Mouse (Mus musculus): ENCODE measurements around the gene Ccdc107. TPM values are rescaled to one million over a fixed set of nuclear protein-coding genes. Genes with fewer than 3 reads are reported as not detected.
A peak's percentile ranks its signal among the peaks of the same experiment; 100 is the strongest.

Gene Ccdc107
- polyA plus RNA-seq (2015; fragmentation: Nextera tagmentation; extraction: Ambion mirVana): 88.9 and 89.8 TPM in 2 replicates

DNA sequence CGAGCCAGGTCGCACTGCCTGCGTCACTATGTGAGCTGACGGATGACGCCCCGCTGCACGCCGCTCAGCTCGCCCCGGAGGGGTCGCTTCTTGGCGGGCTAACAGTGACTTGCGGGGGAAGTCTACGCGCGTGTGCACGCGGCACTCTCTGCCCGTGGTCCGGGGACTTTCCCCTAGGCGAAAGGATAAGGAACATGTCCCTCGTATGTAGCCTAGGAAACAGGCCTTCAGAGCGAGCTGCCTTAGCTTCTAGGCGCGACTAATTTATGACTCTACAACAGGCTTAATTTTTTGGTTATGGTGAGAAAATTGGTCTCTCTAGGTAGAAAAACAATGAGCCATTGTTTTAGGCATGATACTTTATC lies at the start of gene Ccdc107:
Gene Ccdc107 (plus strand): TSS at position 80 of the 365 bp plus-strand sequence.
- Histone ChIP-seq H3K4me2 (peak within 1 kb of the TSS; percentile 62), H3K9me3 (replicated peaks) (no peaks in the 10 kb centered on the region), H3K4me1 (peaks cover 16% of the 10 kb centered on the region), H3K27ac (replicated peaks) (peak within 1 kb of the TSS; percentile 88), H3K9ac (replicated peaks) (peak within 1 kb of the TSS; percentile 70), H3K4me3 (replicated peaks) (peak within 1 kb of the TSS; percentile 56), H3K36me3 (no peaks in the 10 kb centered on the region), H3K27me3 (replicated peaks) (no peaks in the 10 kb centered on the region)
- under 1% methylated on average over 25 of the region's 25 CpGs for WGBS
- peak; percentile 97 for ATAC-seq (ENCODE audit: low FRiP score)

- no peaks in the 10 kb centered on the region for H3K9me3 ChIP-seq (replicated peaks)
- under 1% methylated on average over 25 of the region's 28 CpGs for WGBS
- peaks cover 15% of the 10 kb centered on the region for H3K4me1 ChIP-seq
- peak overlapping the region; percentile 79 for H3K4me2 ChIP-seq
- 0 out of 2 replicates have a peak, but pooled peaks have one; percentile 1 for ATAC-seq (ENCODE audit: low FRiP score)
- peak overlapping the region; percentile 96 for H3K27ac ChIP-seq (replicated peaks)
- no peaks in the 10 kb centered on the region for H3K27me3 ChIP-seq (replicated peaks)
- peak overlapping the region; percentile 94 for H3K4me3 ChIP-seq (replicated peaks)
- H3K9ac ChIP-seq (replicated peaks): peak overlapping the region; percentile 98
- peaks cover 37% of the 10 kb centered on the region for H3K36me3 ChIP-seq
Observed at GRCm38 (mm10) chr4:43443511-43443910, 49.2 kb upstream of the Ccdc107 start.

- Histone ChIP-seq H3K4me3 (replicated peaks) (no peak overlapping the region), H3K4me2 (no peak overlapping the region), H3K27me3 (replicated peaks) (peaks cover 4% of the 10 kb centered on the region; the same call in 1 of the 2 replicates), H3K9me3 (replicated peaks) (no peaks in the 10 kb centered on the region), H3K4me1 (peaks cover 15% of the 10 kb centered on the region), H3K36me3 (peaks cover 37% of the 10 kb centered on the region), H3K9ac (replicated peaks) (no peak overlapping the region), H3K27ac (replicated peaks) (no peak overlapping the region)
- 79% methylated on average over 13 of the region's 13 CpGs for WGBS
- no peak for ATAC-seq (ENCODE audit: low FRiP score)
Observed at GRCm38 (mm10) chr4:43447251-43447650, 45.4 kb upstream of the Ccdc107 start.

GRCm38 (mm10) chr4:43448554-43448953 lies 44.1 kb upstream of the Ccdc107 start:
- Histone ChIP-seq H3K36me3 (peaks cover 37% of the 10 kb centered on the region), H3K4me2 (no peak overlapping the region), H3K27me3 (replicated peaks) (peaks cover 9% of the 10 kb centered on the region; the same call in 1 of the 2 replicates), H3K4me3 (replicated peaks) (no peak overlapping the region), H3K27ac (replicated peaks) (no peak overlapping the region), H3K4me1 (peaks cover 23% of the 10 kb centered on the region), H3K9ac (replicated peaks) (no peak overlapping the region), H3K9me3 (replicated peaks) (no peaks in the 10 kb centered on the region)
- no peak for ATAC-seq (ENCODE audit: low FRiP score)
- 95% methylated on average over 3 of the region's 3 CpGs for WGBS

GRCm38 (mm10) chr4:43452315-43452714 lies 40.4 kb upstream of the Ccdc107 start:
- H3K9me3 ChIP-seq (replicated peaks): no peaks in the 10 kb centered on the region
- no peak overlapping the region for H3K4me3 ChIP-seq (replicated peaks)
- no peak overlapping the region for H3K4me2 ChIP-seq
- H3K4me1 ChIP-seq: peaks cover 18% of the 10 kb centered on the region
- peaks cover 23% of the 10 kb centered on the region for H3K27me3 ChIP-seq (replicated peaks)
- no peak for ATAC-seq (ENCODE audit: low FRiP score)
- peaks cover 12% of the 10 kb centered on the region for H3K36me3 ChIP-seq
- no peak overlapping the region for H3K9ac ChIP-seq (replicated peaks)
- 65% methylated on average over 11 of the region's 11 CpGs for WGBS
- no peak overlapping the region for H3K27ac ChIP-seq (replicated peaks)

DNA sequence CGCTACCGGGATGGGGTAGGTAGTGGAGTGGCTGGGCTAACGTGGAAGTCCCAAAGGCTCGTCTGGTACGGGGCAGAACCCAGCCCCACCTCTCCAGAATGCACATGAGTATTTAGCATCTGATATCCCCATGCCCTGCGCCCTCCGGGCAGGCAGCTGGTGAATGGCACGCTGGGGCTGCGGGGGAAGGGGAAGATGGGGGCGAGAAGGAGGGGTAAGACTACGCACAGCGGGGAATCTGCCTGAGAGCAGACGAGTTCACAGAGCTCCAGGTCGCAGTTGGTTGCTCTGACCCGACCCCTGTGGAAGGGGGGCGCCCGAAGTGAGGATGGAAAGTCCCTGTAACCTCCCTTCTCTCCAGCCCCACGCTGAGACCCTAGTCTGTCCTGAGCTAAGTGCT lies 39.3 kb upstream of the Ccdc107 start:
- peaks cover under 1% of the 10 kb centered on the region; the same call in 1 of the 2 replicates for H3K36me3 ChIP-seq
- H3K27me3 ChIP-seq (replicated peaks): peaks cover 23% of the 10 kb centered on the region
- peak overlapping the region; percentile 47 for H3K4me2 ChIP-seq
- H3K27ac ChIP-seq (replicated peaks): no peak overlapping the region
- no peaks in the 10 kb centered on the region for H3K9me3 ChIP-seq (replicated peaks)
- ATAC-seq (ENCODE audit: low FRiP score): no peak
- peaks cover 18% of the 10 kb centered on the region for H3K4me1 ChIP-seq
- under 1% methylated on average over 17 of the region's 18 CpGs for WGBS
- H3K4me3 ChIP-seq (replicated peaks): 0 out of 2 replicates have a peak overlapping the region, but pooled peaks have one; percentile 1
- 0 out of 2 replicates have a peak overlapping the region, but pooled peaks have one; percentile 26 for H3K9ac ChIP-seq (replicated peaks)

DNA sequence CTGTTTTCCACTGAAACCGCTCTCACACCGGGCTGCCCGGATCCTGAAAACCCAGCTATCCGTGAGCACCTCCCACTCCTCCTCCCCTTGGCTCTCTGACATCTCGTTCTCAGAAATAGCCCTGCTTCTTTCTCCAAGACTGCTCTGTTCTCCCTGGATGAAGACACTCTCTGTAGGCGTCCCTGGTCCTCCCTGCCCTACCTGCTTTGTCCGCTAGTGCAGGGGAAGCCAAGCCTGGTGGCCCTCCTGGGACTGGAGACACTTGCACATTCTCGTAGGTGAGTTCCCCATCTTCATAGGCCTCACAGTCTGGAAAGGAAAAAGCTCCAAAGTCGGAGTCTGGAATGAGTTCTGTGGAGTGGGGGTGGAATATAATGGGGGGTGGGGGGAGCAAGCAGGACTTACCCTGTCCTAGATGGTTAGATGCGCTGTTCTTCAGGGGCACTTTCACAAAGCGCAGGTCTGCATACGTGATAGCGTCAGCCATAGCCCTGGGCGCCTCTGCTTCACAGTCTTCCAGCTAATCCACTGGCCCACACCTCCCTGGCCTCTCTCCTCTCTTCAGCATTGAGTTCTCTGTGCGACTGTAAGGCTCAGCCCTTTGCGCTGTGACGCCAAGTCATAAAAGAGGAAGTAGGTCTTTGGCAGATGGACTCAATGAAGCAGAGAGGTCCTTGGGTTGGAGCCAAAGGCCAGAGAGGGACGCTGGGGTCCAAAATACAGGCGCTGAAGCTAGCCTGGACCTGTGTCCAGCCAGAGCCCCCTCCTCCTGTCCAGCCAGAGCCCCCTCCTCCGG lies 38.5 kb upstream of the Ccdc107 start, which contains the start of gene Cd72:
Gene Cd72 (minus strand): TSS at position 588 of the 796 bp plus-strand sequence.
- Histone ChIP-seq H3K36me3 (no peaks in the 10 kb centered on the region), H3K27ac (replicated peaks) (no peak within 1 kb of the TSS), H3K27me3 (replicated peaks) (peaks cover 23% of the 10 kb centered on the region), H3K9ac (replicated peaks) (0 out of 2 replicates have a peak within 1 kb of the TSS, but pooled peaks have one; percentile 26), H3K4me2 (peak within 1 kb of the TSS; percentile 47), H3K4me3 (replicated peaks) (0 out of 2 replicates have a peak within 1 kb of the TSS, but pooled peaks have one; percentile 1), H3K9me3 (replicated peaks) (no peaks in the 10 kb centered on the region), H3K4me1 (peaks cover 18% of the 10 kb centered on the region)
- ATAC-seq (ENCODE audit: low FRiP score): no peak
- WGBS: 36% methylated on average over 20 of the region's 20 CpGs

GRCm38 (mm10) chr4:43456470-43456869 lies 36.2 kb upstream of the Ccdc107 start:
- H3K4me3 ChIP-seq (replicated peaks): no peak overlapping the region
- H3K9me3 ChIP-seq (replicated peaks): no peaks in the 10 kb centered on the region

DNA sequence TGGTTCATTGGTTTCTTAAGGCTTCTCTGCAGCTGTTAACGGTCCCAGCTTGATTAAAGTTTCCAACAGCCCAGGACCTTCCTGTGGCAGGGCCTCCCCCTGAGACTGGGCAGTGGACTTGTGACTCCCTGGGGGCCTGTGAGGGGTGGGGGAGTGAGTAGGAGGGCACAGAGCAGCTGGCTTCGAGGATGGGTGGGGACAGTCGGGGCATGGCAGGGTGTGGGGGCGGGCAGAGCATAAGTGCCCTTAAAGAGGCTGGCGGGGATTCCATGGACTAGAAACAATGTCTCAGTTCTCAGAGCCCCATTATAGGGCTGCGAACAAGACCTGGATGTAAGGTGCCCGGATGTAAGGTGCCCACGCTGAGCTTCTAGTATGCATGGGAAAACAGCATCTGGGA lies 35.6 kb upstream of the Ccdc107 start:
- no peak for ATAC-seq (ENCODE audit: low FRiP score)
- H3K4me2 ChIP-seq: no peak overlapping the region
- no peak overlapping the region for H3K27ac ChIP-seq (replicated peaks)
- WGBS: 25% methylated on average over 8 of the region's 8 CpGs
- H3K9me3 ChIP-seq (replicated peaks): no peaks in the 10 kb centered on the region
- no peaks in the 10 kb centered on the region for H3K36me3 ChIP-seq
- H3K4me3 ChIP-seq (replicated peaks): no peak overlapping the region
- peaks cover 21% of the 10 kb centered on the region for H3K27me3 ChIP-seq (replicated peaks)
- H3K9ac ChIP-seq (replicated peaks): no peak overlapping the region
- peaks cover 18% of the 10 kb centered on the region for H3K4me1 ChIP-seq

More at GRCm38 (mm10) chr4:43456470-43456869, 36.2 kb upstream of the Ccdc107 start:
- no peak for ATAC-seq (ENCODE audit: low FRiP score)
- H3K27me3 ChIP-seq (replicated peaks): peaks cover 23% of the 10 kb centered on the region
- H3K4me2 ChIP-seq: no peak overlapping the region
- WGBS: 35% methylated on average over 4 of the region's 4 CpGs
- H3K9ac ChIP-seq (replicated peaks): no peak overlapping the region
- H3K4me1 ChIP-seq: peaks cover 18% of the 10 kb centered on the region
- no peak overlapping the region for H3K27ac ChIP-seq (replicated peaks)
- no peaks in the 10 kb centered on the region for H3K36me3 ChIP-seq

- WGBS: 96% methylated on average over 5 of the region's 5 CpGs
Observed at GRCm38 (mm10) chr4:43463102-43463501, 29.6 kb upstream of the Ccdc107 start.

DNA sequence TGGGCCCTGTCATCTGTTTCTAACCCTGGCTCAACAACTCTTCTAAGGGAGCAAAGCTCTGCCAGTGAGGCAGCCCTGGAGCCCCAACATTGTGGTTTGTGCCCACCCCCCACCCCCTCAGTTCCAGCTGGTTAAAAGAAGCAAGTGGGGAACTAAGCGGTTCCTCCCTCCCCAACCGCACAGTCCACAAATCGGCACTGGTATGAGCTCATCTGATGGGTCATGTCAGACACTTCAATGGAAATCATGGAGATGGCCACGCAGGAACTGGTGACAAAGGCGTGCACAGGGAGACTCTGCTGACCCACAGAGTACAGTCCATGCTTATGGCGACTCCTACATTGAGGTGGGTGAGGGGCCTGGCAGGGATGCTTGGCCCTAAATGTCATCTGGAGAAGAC lies 26.8 kb upstream of the Ccdc107 start:
- Histone ChIP-seq H3K4me2 (no peak overlapping the region), H3K27me3 (replicated peaks) (no peaks in the 10 kb centered on the region), H3K36me3 (no peaks in the 10 kb centered on the region), H3K27ac (replicated peaks) (no peak overlapping the region), H3K4me1 (no peaks in the 10 kb centered on the region), H3K9me3 (replicated peaks) (no peaks in the 10 kb centered on the region), H3K4me3 (replicated peaks) (no peak overlapping the region), H3K9ac (replicated peaks) (no peak overlapping the region)
- 92% methylated on average over 6 of the region's 6 CpGs for WGBS
- ATAC-seq (ENCODE audit: low FRiP score): no peak

More at GRCm38 (mm10) chr4:43463102-43463501, 29.6 kb upstream of the Ccdc107 start:
- H3K9ac ChIP-seq (replicated peaks): no peak overlapping the region
- no peak overlapping the region for H3K27ac ChIP-seq (replicated peaks)
- no peaks in the 10 kb centered on the region for H3K27me3 ChIP-seq (replicated peaks)
- H3K4me2 ChIP-seq: no peak overlapping the region
- H3K4me1 ChIP-seq: no peaks in the 10 kb centered on the region
- no peak overlapping the region for H3K4me3 ChIP-seq (replicated peaks)
- no peaks in the 10 kb centered on the region for H3K36me3 ChIP-seq
- H3K9me3 ChIP-seq (replicated peaks): no peaks in the 10 kb centered on the region
- no peak for ATAC-seq (ENCODE audit: low FRiP score)

GRCm38 (mm10) chr4:43466872-43467271 lies 25.8 kb upstream of the Ccdc107 start:
- no peak overlapping the region for H3K4me2 ChIP-seq
- H3K27ac ChIP-seq (replicated peaks): no peak overlapping the region
- no peak overlapping the region for H3K4me3 ChIP-seq (replicated peaks)
- no peaks in the 10 kb centered on the region for H3K9me3 ChIP-seq (replicated peaks)
- no peaks in the 10 kb centered on the region for H3K27me3 ChIP-seq (replicated peaks)
- no peak overlapping the region for H3K9ac ChIP-seq (replicated peaks)
- ATAC-seq (ENCODE audit: low FRiP score): no peak
- 87% methylated on average over 7 of the region's 7 CpGs for WGBS
- H3K36me3 ChIP-seq: no peaks in the 10 kb centered on the region
- H3K4me1 ChIP-seq: no peaks in the 10 kb centered on the region

All from neural tube, embryonic 15.5 days (tissue).